Mouse (Mus musculus): ENCODE measurements around the gene Syngr2.

- TF ChIP-seq FLI1 (IDR thresholded peaks at IDR 0.05; ENCODE audit: low read length) (no peak), GATA1 (IDR thresholded peaks at IDR 0.05; ENCODE audit: borderline replicate concordance, low read length) (no peak)
These were observed 26.8 kb upstream of the Syngr2 start for GRCm38 (mm10) chr11:117782705-117783034.
